Mouse (Mus musculus) stomach, postnatal 0 days (tissue): ENCODE measurements around the gene Kat2b. TPM values are rescaled to one million over a fixed set of nuclear protein-coding genes. Genes with fewer than 3 reads are reported as not detected.

Source experiments
- ATAC-seq: fragments of 200-750 bp; cut with Nextera tagmentation; 2 replicates; pipeline ENCODE4 v1.8.0; 2017; ENCODE audit not compliant: low FRiP score, low TSS enrichment
- DNase-seq: peaks from one replicate; pipeline ENCODE4 v3.0.0-alpha.2; 2016; ENCODE audit warnings: low spot score
- H3K27ac ChIP-seq: fragments of 300-500 bp; sonication (generic); replicated peaks from 2 replicates; pipeline ENCODE4 v1.5.1; 2014; ENCODE audit warnings: mild to moderate bottlenecking, control low read depth
- H3K27me3 ChIP-seq: fragments of 300-500 bp; sonication (generic); 2 replicates; pipeline ENCODE4 v1.6.1; 2014; ENCODE audit warnings: low read length; ENCODE audit not compliant: control insufficient read depth, insufficient read depth
- H3K36me3 ChIP-seq: fragments of 300-500 bp; sonication (generic); 2 replicates; pipeline ENCODE4 v1.6.1; 2014; ENCODE audit warnings: low read length, mixed read lengths; ENCODE audit not compliant: control insufficient read depth, insufficient read depth
- H3K4me1 ChIP-seq: fragments of 300-500 bp; sonication (generic); replicated peaks from 2 replicates; pipeline ENCODE4 v1.6.1; 2014; ENCODE audit warnings: antibody characterized with exemption; ENCODE audit not compliant: control insufficient read depth, insufficient read depth
- H3K4me2 ChIP-seq: fragments of 300-500 bp; sonication (generic); replicated peaks from 2 replicates; pipeline ENCODE4 v1.6.1; 2014; ENCODE audit warnings: low read depth, mild to moderate bottlenecking, control low read depth, moderate library complexity
- H3K4me3 ChIP-seq: fragments of 300-500 bp; sonication (generic); 2 replicates; pipeline ENCODE4 v1.5.1; 2014; ENCODE audit warnings: low read depth, low read length, control low read depth
- H3K9ac ChIP-seq: fragments of 300-500 bp; sonication (generic); 2 replicates; pipeline ENCODE4 v1.6.1; 2014; ENCODE audit warnings: mild to moderate bottlenecking, low read length, control low read depth, mixed read lengths
- H3K9me3 ChIP-seq: fragments of 300-500 bp; sonication (generic); 2 replicates; pipeline ENCODE4 v1.6.1; 2016; ENCODE audit warnings: low read length; ENCODE audit not compliant: control insufficient read depth
- CTCF ChIP-seq: IDR thresholded peaks from 2 replicates; pipeline ENCODE4 v1.5.1; 2016; ENCODE audit warnings: antibody characterized with exemption, low read depth, mild to moderate bottlenecking, moderate library complexity
- EP300 ChIP-seq: optimal IDR thresholded peaks from 2 replicates; pipeline ENCODE3; 2016; ENCODE audit warnings: antibody characterized with exemption
- WGBS: fragments of 180-500 bp; shearing (Covaris S2); extraction: QIAGEN DNeasy Blood & Tissue Kit; methylation state at CpG from one replicate; pipeline ENCODE4 v1.1.7; 2014; 5-methylcytosine and 5-hydroxymethylcytosine counted together
- polyA plus RNA-seq: library from polyadenylated mRNA; unstranded; fragments of >200 nt; fragmentation: Nextera tagmentation; extraction: Ambion mirVana; gene quantifications from 2 replicates; pipeline ENCODE4 v1.2.1, GENCODE M21; 2015

Gene Kat2b
- polyA plus RNA-seq, 1 experiment from 2014 or later, result 4.9 TPM

DNA sequence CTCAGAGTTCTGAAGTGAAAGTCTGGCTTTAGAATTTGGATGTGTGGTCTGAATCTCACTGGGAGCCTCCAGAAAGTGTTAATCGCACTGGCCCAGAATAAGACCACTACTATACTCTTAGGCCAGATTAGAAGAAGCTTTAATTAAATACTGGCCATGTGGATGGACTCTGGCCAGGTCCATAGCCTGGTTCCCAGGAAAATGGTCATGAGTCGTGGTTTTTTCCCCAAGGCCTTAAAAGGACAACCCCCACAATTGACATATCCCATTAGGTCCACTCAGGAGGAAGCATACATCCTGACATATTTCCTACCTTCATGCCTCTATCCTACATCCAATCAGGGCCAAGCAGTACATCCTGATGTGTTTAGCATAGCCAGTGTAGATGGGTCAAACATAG, 10.5 kb downstream of the Kat2b start:
- Histone ChIP-seq H3K27ac (no peak overlapping the region), H3K9ac (no peak overlapping the region), H3K9me3 (no peaks in the 10 kb centered on the region), H3K4me2 (no peak overlapping the region), H3K4me3 (no peak overlapping the region), H3K4me1 (no peaks in the 10 kb centered on the region), H3K36me3 (no peaks in the 10 kb centered on the region), H3K27me3 (no peaks in the 10 kb centered on the region)
- ATAC-seq (no peak), DNase-seq (no peak)
- WGBS, result 72% methylated on average over 2 of the region's 2 CpGs
- TF ChIP-seq EP300 (no peak), CTCF (no peak)

DNA sequence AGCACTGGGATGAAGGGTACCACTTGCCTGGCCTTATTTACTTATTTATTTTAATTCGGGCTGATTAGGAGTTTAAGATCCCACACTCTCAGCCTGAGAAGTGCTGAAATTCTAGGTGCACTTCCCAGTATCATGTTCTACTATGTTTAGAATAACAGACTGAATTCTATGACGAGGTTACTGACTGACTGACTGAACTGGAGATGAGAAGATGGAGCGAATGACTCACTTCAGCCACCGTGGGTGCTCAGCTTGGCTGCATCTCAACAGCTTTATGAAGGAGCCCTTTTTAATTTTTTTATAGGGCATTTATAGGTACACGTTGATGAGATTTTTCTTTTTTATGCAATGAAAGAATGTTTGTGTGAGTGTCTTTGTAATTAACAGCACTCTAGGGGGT, 11.1 kb downstream of the Kat2b start:
- DNase-seq, result no peak
- ATAC-seq, result no peak
- Histone ChIP-seq H3K9me3 (no peaks in the 10 kb centered on the region), H3K27me3 (no peaks in the 10 kb centered on the region), H3K4me1 (no peaks in the 10 kb centered on the region), H3K36me3 (no peaks in the 10 kb centered on the region), H3K27ac (no peak overlapping the region), H3K9ac (no peak overlapping the region), H3K4me2 (no peak overlapping the region), H3K4me3 (no peak overlapping the region)
- 65% methylated on average over 5 of the region's 5 CpGs for WGBS
- no peak for TF ChIP-seq EP300
- TF ChIP-seq CTCF, result no peak

DNA sequence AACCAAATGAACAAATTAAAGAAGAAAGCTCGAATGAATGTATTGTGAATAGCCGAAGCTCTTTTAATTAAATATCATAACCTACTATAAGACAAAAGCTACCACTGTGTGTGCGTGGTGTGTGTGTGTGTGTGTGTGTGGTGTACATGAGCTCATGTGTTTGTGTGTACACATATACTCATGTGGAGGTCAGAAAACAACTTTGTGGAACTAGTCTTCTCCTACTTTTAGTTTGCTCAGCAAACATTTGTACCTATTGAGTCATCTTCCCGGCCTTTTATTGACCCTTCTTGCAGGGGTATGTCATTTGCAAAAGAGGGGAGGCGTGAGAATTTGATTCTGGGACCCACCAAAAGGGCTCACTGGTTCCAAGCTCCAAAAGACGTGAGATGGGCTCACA, 11.6 kb downstream of the Kat2b start:
- H3K27me3 ChIP-seq, result no peaks in the 10 kb centered on the region
- ATAC-seq, result 0 out of 2 replicates have a peak, but pooled peaks have one; percentile 45
- WGBS, result 78% methylated on average over 6 of the region's 6 CpGs
- no peak for TF ChIP-seq CTCF
- no peak for TF ChIP-seq EP300
- H3K4me1 ChIP-seq, result no peaks in the 10 kb centered on the region
- no peak overlapping the region for H3K27ac ChIP-seq
- H3K4me3 ChIP-seq, result no peak overlapping the region
- H3K9me3 ChIP-seq, result no peaks in the 10 kb centered on the region
- no peak overlapping the region for H3K4me2 ChIP-seq
- H3K36me3 ChIP-seq, result no peaks in the 10 kb centered on the region
- no peak for DNase-seq
- no peak overlapping the region for H3K9ac ChIP-seq

DNA sequence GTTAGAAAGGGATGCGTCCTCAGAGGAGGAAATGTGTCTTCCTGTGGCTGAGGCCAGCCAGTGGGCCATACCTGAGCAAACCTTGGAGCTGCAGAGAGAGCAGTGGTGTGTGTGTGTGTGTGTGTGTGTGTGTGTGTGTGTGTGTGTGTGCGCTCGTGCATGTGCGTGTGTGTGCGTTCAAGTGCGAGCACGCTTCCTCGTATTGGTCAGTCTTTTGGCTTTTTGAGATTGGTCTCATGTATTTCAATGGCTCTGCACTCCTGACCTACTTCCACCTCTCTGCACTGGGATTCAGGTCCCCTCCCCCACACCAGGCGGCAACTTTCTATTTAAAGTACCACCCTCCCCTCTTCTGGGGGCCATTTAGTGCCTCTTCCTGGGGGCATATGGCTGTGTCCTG, 12.1 kb downstream of the Kat2b start:
- Histone ChIP-seq H3K36me3 (no peaks in the 10 kb centered on the region), H3K27ac (no peak overlapping the region), H3K27me3 (no peaks in the 10 kb centered on the region), H3K4me3 (no peak overlapping the region), H3K4me1 (no peaks in the 10 kb centered on the region), H3K9ac (no peak overlapping the region), H3K4me2 (no peak overlapping the region), H3K9me3 (no peaks in the 10 kb centered on the region)
- DNase-seq (no peak), ATAC-seq (no peak)
- WGBS, result 76% methylated on average over 9 of the region's 9 CpGs
- TF ChIP-seq CTCF (no peak), EP300 (no peak)

DNA sequence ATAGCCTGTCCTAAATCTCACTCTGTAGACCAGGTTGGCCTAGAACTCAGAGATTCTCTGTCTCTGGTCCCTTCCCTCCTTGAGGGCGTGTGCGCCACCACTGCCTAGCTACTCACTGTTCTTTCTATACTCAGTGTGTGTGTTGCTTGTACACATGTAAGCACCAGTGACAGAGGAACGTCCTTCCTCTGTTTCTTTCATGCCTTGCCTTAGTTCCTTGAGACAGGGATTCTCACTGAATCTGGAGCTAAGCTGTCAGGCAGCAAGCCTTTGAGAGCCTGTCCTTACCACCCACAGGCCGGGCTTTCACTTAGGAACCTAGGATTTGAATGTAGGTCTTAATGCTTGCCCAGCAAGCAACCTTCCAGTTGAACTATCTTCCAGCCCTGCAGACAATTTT, 13.0 kb downstream of the Kat2b start:
- Histone ChIP-seq H3K4me2 (no peak overlapping the region), H3K27me3 (no peaks in the 10 kb centered on the region), H3K9ac (no peak overlapping the region), H3K9me3 (no peaks in the 10 kb centered on the region), H3K27ac (no peak overlapping the region), H3K4me3 (no peak overlapping the region), H3K4me1 (no peaks in the 10 kb centered on the region), H3K36me3 (no peaks in the 10 kb centered on the region)
- 74% methylated on average over 4 of the region's 4 CpGs for WGBS
- DNase-seq (no peak), ATAC-seq (no peak)
- no peak for TF ChIP-seq EP300
- no peak for TF ChIP-seq CTCF

DNA sequence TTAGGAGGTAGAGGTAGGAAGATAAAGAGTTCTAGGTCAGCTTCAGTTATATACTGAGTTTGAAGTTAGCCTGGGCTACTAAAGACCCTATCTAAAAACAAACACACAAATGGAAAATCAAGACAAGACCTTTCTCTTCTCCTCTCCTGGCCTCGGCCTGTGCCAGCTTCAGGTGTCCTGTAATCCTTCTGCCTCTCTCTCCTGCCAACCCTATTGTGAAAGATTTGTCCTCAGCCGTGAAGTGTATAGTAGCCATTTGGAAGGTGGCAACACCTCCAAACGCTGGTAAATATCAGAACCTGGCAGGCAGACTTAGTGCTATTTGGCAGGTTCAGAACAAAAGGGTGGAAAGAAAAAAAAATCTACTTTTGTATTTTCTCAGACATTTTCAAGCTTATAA, 13.6 kb downstream of the Kat2b start:
- H3K27ac ChIP-seq, result no peak overlapping the region
- H3K4me3 ChIP-seq, result no peak overlapping the region
- H3K4me2 ChIP-seq, result no peak overlapping the region
- H3K27me3 ChIP-seq, result no peaks in the 10 kb centered on the region
- DNase-seq, result no peak
- no peak overlapping the region for H3K9ac ChIP-seq
- H3K4me1 ChIP-seq, result no peaks in the 10 kb centered on the region
- ATAC-seq, result no peak
- no peaks in the 10 kb centered on the region for H3K9me3 ChIP-seq
- WGBS, result 55% methylated on average over 3 of the region's 3 CpGs
- H3K36me3 ChIP-seq, result no peaks in the 10 kb centered on the region
- TF ChIP-seq EP300 (no peak), CTCF (no peak)
